Mouse (Mus musculus): ENCODE data around the gene Hagh. TPM values are rescaled to one million over a fixed set of nuclear protein-coding genes. Genes with fewer than 3 reads are reported as not detected.

Hagh gene
- 74.7 and 78.9 TPM in 2 replicates for polyA plus RNA-seq (2015; fragmentation: Nextera tagmentation; extraction: Ambion mirVana)

DNA sequence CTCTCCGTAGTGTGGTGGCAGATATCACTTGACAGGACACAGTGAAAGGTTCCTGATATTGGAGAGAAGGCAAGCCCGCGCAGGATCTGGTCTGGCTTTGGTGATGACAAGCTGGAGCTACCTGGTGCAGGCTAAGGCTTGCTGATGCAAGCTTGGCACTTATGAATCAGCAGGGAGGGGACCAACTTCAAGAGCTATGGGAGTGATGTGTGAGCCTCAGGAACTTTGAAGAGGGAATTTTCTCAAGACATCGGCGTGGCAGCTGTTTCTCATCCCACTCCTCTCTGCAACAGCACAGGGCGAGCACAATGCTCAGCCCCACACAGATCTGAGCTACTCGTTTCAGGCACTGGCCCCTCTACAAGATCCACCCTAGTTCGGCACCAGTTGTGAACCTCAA lies at the start of gene Hagh:
Hagh (plus strand) TSS at position 302 of the 400 bp plus-strand sequence.
- Histone ChIP-seq H3K27ac (replicated peaks) (no peak within 1 kb of the TSS), H3K27me3 (replicated peaks) (peaks cover 36% of the 10 kb centered on the region), H3K36me3 (no peaks in the 10 kb centered on the region), H3K4me1 (no peaks in the 10 kb centered on the region), H3K9me3 (replicated peaks) (no peaks in the 10 kb centered on the region), H3K4me2 (no peak within 1 kb of the TSS), H3K9ac (replicated peaks) (no peak within 1 kb of the TSS), H3K4me3 (replicated peaks) (no peak within 1 kb of the TSS)
- WGBS, result 72% methylated on average over 8 of the region's 8 CpGs
- ATAC-seq (ENCODE audit: low FRiP score), result no peak

- Histone ChIP-seq H3K4me3 (replicated peaks) (no peak overlapping the region), H3K4me2 (no peak overlapping the region), H3K36me3 (no peaks in the 10 kb centered on the region), H3K9ac (replicated peaks) (no peak overlapping the region), H3K9me3 (replicated peaks) (no peaks in the 10 kb centered on the region), H3K27me3 (replicated peaks) (no peaks in the 10 kb centered on the region), H3K4me1 (no peaks in the 10 kb centered on the region), H3K27ac (replicated peaks) (no peak overlapping the region)
- WGBS, result 68% methylated on average over 8 of the region's 8 CpGs
- no peak for ATAC-seq (ENCODE audit: low FRiP score)
Measured at GRCm38 (mm10) chr17:24792190-24792589, 47.8 kb upstream of the Hagh start.

- 57% methylated on average over 12 of the region's 12 CpGs for WGBS
- H3K4me2 ChIP-seq, result no peak overlapping the region
- H3K4me3 ChIP-seq (replicated peaks), result no peak overlapping the region
- no peaks in the 10 kb centered on the region for H3K9me3 ChIP-seq (replicated peaks)
- no peak overlapping the region for H3K9ac ChIP-seq (replicated peaks)
- no peaks in the 10 kb centered on the region for H3K36me3 ChIP-seq
- no peak overlapping the region for H3K27ac ChIP-seq (replicated peaks)
- no peak for ATAC-seq (ENCODE audit: low FRiP score)
- H3K4me1 ChIP-seq, result no peaks in the 10 kb centered on the region
- H3K27me3 ChIP-seq (replicated peaks), result no peaks in the 10 kb centered on the region
Measured at GRCm38 (mm10) chr17:24794791-24795190, 45.2 kb upstream of the Hagh start.

GRCm38 (mm10) chr17:24796969-24797368 lies 43.0 kb upstream of the Hagh start:
- no peaks in the 10 kb centered on the region for H3K9me3 ChIP-seq (replicated peaks)
- H3K27ac ChIP-seq (replicated peaks), result no peak overlapping the region
- no peak overlapping the region for H3K9ac ChIP-seq (replicated peaks)
- no peaks in the 10 kb centered on the region for H3K4me1 ChIP-seq
- no peaks in the 10 kb centered on the region for H3K36me3 ChIP-seq
- no peak overlapping the region for H3K4me2 ChIP-seq
- no peak for ATAC-seq (ENCODE audit: low FRiP score)
- H3K27me3 ChIP-seq (replicated peaks), result no peaks in the 10 kb centered on the region
- 77% methylated on average over 3 of the region's 3 CpGs for WGBS
- H3K4me3 ChIP-seq (replicated peaks), result no peak overlapping the region

DNA sequence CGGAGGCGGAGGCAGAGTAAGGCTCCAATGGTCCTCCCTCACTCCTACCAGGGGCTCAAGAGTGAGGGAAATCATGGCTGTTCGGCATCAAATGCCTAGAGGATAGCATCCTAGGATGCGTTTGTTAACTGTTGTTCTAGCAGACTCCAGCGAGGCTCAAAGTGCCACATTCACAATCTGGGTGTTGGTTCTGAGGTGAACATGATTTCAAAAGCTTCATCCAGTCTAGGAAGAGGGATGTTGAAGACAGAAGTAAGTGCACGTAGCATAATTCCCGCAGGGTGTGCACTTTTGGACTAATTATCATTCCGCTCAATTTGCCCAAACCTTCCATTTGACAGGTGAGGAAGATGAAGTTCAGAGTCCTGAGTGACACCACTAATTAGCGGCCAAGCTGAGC lies 41.7 kb upstream of the Hagh start:
- 60% methylated on average over 9 of the region's 9 CpGs for WGBS
- H3K27ac ChIP-seq (replicated peaks), result no peak overlapping the region
- no peak overlapping the region for H3K9ac ChIP-seq (replicated peaks)
- H3K4me2 ChIP-seq, result no peak overlapping the region
- H3K4me3 ChIP-seq (replicated peaks), result no peak overlapping the region
- no peaks in the 10 kb centered on the region for H3K36me3 ChIP-seq
- ATAC-seq (ENCODE audit: low FRiP score), result no peak
- no peaks in the 10 kb centered on the region for H3K9me3 ChIP-seq (replicated peaks)
- peaks cover 5% of the 10 kb centered on the region; the same call in 1 of the 2 replicates for H3K27me3 ChIP-seq (replicated peaks)
- no peaks in the 10 kb centered on the region for H3K4me1 ChIP-seq

DNA sequence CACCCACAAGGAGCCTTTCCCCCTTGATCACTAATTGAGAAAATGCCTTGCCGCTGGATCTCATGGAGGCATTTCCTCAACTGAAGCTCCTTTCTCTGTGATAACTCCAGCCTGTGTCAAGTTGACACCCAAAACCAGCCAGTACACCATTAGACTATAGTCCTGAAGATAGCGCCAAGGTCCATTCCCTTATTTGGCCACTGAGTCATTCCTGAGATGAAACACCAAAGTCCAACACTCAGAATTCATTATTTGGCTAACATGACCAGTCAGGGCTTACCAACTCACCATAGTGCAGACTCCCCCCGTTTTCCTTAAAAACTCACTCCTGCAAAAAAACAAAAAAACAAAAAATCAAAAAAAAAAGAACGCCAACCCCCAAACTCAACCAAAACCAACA lies 40.5 kb upstream of the Hagh start:
- Histone ChIP-seq H3K27me3 (replicated peaks) (peaks cover 18% of the 10 kb centered on the region; the same call in 1 of the 2 replicates), H3K4me1 (peaks cover 8% of the 10 kb centered on the region), H3K9ac (replicated peaks) (no peak overlapping the region), H3K27ac (replicated peaks) (no peak overlapping the region), H3K4me2 (no peak overlapping the region), H3K36me3 (no peaks in the 10 kb centered on the region), H3K4me3 (replicated peaks) (no peak overlapping the region), H3K9me3 (replicated peaks) (no peaks in the 10 kb centered on the region)
- no peak for ATAC-seq (ENCODE audit: low FRiP score)
- WGBS, result 93% methylated on average over 4 of the region's 4 CpGs

GRCm38 (mm10) chr17:24800524-24800923 lies 39.4 kb upstream of the Hagh start:
- Histone ChIP-seq H3K4me3 (replicated peaks) (no peak overlapping the region), H3K4me1 (peaks cover 11% of the 10 kb centered on the region), H3K9me3 (replicated peaks) (no peaks in the 10 kb centered on the region), H3K9ac (replicated peaks) (no peak overlapping the region), H3K27ac (replicated peaks) (no peak overlapping the region), H3K4me2 (no peak overlapping the region), H3K27me3 (replicated peaks) (peaks cover 27% of the 10 kb centered on the region), H3K36me3 (no peaks in the 10 kb centered on the region)
- WGBS, result 57% methylated on average over 3 of the region's 3 CpGs
- ATAC-seq (ENCODE audit: low FRiP score), result no peak

- Histone ChIP-seq H3K36me3 (no peaks in the 10 kb centered on the region), H3K9ac (replicated peaks) (peak within 1 kb of the TSS; percentile 60), H3K27me3 (replicated peaks) (peaks cover 54% of the 10 kb centered on the region), H3K4me3 (replicated peaks) (peak within 1 kb of the TSS; percentile 58), H3K4me1 (peaks cover 11% of the 10 kb centered on the region), H3K9me3 (replicated peaks) (no peaks in the 10 kb centered on the region), H3K27ac (replicated peaks) (no peak within 1 kb of the TSS), H3K4me2 (peak within 1 kb of the TSS; percentile 86)
- under 1% methylated on average over 71 of the region's 71 CpGs for WGBS
- ATAC-seq (ENCODE audit: low FRiP score), result peak; percentile 70
Measured at GRCm38 (mm10) chr17:24803952-24804951, 35.7 kb upstream of the Hagh start, which contains the start of gene Meiob. Gene Meiob, plus strand, starts transcription at chr17:24804289.

DNA sequence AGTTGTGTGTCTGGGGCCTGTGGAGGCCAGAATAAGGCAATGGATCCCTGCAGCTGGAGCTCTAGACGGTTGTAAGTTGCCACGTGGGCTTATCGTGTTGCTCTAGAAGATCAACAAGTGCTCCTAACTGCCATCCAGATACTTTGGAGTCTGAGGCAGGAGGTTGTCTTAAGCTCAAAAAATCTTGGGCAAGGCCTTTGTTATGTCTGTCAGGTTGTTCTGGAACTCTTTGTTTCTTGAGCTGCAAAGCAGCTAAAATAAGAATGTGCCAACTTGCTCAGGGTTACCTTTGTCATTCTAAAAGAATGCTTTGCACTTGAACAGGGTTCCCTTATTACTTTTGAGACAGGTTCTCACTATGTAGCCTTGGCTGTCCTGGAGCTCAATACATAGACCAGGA lies 28.7 kb upstream of the Hagh start:
- 77% methylated on average over 3 of the region's 3 CpGs for WGBS
- no peak overlapping the region for H3K4me2 ChIP-seq
- H3K27me3 ChIP-seq (replicated peaks), result peaks cover 20% of the 10 kb centered on the region
- H3K9ac ChIP-seq (replicated peaks), result no peak overlapping the region
- no peak for ATAC-seq (ENCODE audit: low FRiP score)
- no peak overlapping the region for H3K27ac ChIP-seq (replicated peaks)
- no peak overlapping the region for H3K4me3 ChIP-seq (replicated peaks)
- H3K4me1 ChIP-seq, result no peaks in the 10 kb centered on the region
- H3K36me3 ChIP-seq, result no peaks in the 10 kb centered on the region
- H3K9me3 ChIP-seq (replicated peaks), result no peaks in the 10 kb centered on the region

DNA sequence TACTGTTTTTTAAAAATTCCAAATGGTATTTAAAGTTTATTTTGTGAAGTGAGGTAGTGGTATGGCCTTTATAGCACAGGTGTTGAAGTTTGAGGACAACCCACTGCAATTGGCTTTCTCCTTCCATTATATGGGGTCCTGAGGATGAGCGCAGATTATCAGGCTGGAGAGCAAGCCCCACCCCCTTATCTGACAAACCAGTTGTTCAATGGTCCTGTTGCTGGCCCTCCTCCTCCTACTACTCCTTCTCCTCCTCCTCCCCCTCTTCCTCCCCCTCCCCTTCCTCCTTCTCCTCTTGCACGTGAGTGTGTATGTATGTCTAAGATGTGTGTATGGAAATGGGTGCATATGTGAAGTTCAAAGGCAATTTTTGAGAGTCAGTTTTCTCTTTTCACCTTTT lies 27.7 kb upstream of the Hagh start:
- Histone ChIP-seq H3K27me3 (replicated peaks) (peaks cover 13% of the 10 kb centered on the region), H3K36me3 (no peaks in the 10 kb centered on the region), H3K9ac (replicated peaks) (no peak overlapping the region), H3K4me2 (no peak overlapping the region), H3K4me1 (no peaks in the 10 kb centered on the region), H3K4me3 (replicated peaks) (no peak overlapping the region), H3K9me3 (replicated peaks) (no peaks in the 10 kb centered on the region), H3K27ac (replicated peaks) (no peak overlapping the region)
- 35% methylated on average over 2 of the region's 2 CpGs for WGBS
- ATAC-seq (ENCODE audit: low FRiP score), result no peak

DNA sequence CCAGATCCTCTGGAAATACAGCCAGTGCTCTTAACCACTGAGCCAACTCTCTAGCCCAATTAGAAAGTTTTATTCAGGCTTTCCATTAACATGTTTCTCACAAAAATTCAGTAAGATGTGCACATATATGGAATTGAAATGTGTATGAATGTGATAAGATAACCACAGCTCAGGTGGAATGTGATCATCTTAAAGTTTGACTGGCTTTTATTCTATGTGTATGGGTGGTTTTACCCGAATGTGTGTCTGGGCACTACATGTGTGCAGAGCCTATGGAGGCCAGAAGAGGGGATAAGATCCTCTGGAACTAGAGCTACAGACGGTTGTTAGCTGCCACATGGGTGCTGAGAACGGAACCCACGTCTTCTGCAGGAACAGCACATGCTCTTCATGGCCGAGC lies 24.7 kb upstream of the Hagh start:
- H3K27ac ChIP-seq (replicated peaks), result no peak overlapping the region
- no peak for ATAC-seq (ENCODE audit: low FRiP score)
- no peak overlapping the region for H3K9ac ChIP-seq (replicated peaks)
- H3K4me1 ChIP-seq, result no peaks in the 10 kb centered on the region
- H3K9me3 ChIP-seq (replicated peaks), result no peaks in the 10 kb centered on the region
- no peak overlapping the region for H3K4me2 ChIP-seq
- WGBS, result 78% methylated on average over 5 of the region's 5 CpGs
- no peaks in the 10 kb centered on the region for H3K27me3 ChIP-seq (replicated peaks)
- no peak overlapping the region for H3K4me3 ChIP-seq (replicated peaks)
- no peaks in the 10 kb centered on the region for H3K36me3 ChIP-seq

DNA sequence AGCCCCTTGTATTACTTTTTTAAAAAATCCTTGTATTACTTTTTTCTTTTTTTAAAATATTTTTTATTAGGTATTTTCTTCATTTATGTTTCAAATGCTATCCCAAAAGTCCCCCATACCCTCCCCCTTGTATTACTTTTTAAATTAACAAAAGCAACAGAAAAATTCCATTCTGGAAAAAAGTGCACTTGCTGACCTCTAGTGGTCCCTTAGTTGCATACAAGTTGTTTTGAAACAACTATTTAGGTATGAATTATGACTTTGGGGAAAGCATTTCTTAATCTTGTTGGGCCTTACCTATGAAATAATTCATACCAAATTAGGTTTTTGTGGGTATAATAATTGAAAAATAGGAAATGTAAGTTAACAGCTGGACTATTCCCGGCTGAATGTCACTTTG lies 22.4 kb upstream of the Hagh start:
- ATAC-seq (ENCODE audit: low FRiP score), result no peak
- H3K4me1 ChIP-seq, result no peaks in the 10 kb centered on the region
- WGBS, result 47% methylated on average over 1 of the region's 1 CpGs
- no peak overlapping the region for H3K27ac ChIP-seq (replicated peaks)
- H3K36me3 ChIP-seq, result no peaks in the 10 kb centered on the region
- H3K4me2 ChIP-seq, result no peak overlapping the region
- no peak overlapping the region for H3K9ac ChIP-seq (replicated peaks)
- no peaks in the 10 kb centered on the region for H3K9me3 ChIP-seq (replicated peaks)
- H3K4me3 ChIP-seq (replicated peaks), result no peak overlapping the region
- H3K27me3 ChIP-seq (replicated peaks), result no peaks in the 10 kb centered on the region; the same call in none of the 2 replicates

All from neural tube, embryonic 15.5 days (tissue).